Mouse (Mus musculus) left cerebral cortex, adult 6 months (tissue): ENCODE data around the gene Actr2. TPM values are rescaled to one million over a fixed set of nuclear protein-coding genes. Genes with fewer than 3 reads are reported as not detected.

Source experiments
- long read RNA-seq, 2 experiments: library from polyadenylated mRNA; unstranded; transcript quantifications; one replicate each; pipeline ENCODE4 v2.0.0; 2019 to 2020
- polyA plus RNA-seq: library from polyadenylated mRNA; unstranded; fragments of <200 nt; fragmentation: Nextera tagmentation; gene quantifications from 2 replicates; pipeline ENCODE4 v1.2.3, GENCODE M21; 2021

The Actr2 gene
- polyA plus RNA-seq: 79.1 and 139 TPM in 2 replicates
- long read RNA-seq, experiment 1, transcript Actr2-201 (9 exons, 3,631 nt): major isoform, 147 of 225 reads
- long read RNA-seq, experiment 1, transcript Actr2-202 (6 exons, 2,087 nt): minor isoform, 8 of 225 reads
- long read RNA-seq, experiment 1, transcript Actr2-203 (2 exons, 452 nt): minor isoform, 6 of 225 reads
- long read RNA-seq, experiment 1, partial matches to known transcripts: 5 of 225 reads
- long read RNA-seq, experiment 1, other reads (novel, unspliced or antisense): 59 of 225 reads
- long read RNA-seq, experiment 2, transcript Actr2-201 (9 exons, 3,631 nt): major isoform, 9 of 277 reads
- long read RNA-seq, experiment 2, partial matches to known transcripts: 3 of 277 reads
- long read RNA-seq, experiment 2, other reads (novel, unspliced or antisense): 264 of 277 reads

DNA sequence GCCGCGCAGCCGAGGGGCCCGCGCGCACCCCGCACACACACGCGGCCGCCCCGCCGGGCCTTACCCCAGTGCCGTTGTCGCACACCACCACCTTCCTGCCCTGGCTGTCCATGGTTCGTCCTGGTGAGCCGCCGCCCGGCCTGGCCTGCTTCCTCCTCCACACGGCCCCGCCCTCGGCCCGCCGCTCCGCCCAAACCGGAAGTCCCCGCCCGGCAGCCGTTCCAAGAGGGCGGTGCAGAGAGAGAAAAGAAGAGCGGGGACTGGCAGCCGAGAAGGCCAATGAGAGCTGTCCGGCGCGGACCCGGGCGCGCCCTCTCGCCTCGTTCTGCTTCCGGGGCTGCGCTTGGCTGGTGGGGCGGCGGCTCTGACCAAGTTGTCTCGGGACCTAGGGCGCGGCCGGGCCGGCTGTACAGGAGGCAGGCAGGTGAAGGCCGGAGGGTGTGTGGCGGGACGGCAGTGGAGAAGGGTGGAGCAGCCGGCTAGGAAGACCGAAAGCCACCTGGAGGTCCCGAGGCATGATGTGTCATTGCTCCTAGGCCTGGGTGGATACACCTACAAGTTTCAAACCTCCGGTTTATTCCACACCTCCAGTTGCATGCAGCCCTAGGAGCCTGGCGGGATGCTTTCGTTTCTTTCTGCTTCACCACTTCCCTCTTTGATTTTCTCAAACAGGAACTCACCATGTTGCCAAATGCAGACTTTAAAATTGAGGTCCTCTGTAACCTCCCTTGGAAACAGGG lies at the start of gene Actr2:
Actr2 (minus strand) TSS at position 173 of the 740 bp plus-strand sequence.

Other genes with a start within 250 kb of the Actr2 start
- 10.7 and 24.0 TPM in 2 replicates for gene Spred2, start 188.5 kb downstream of the Actr2 start, polyA plus RNA-seq
- gene Rab1a, start 88.5 kb upstream of the Actr2 start, polyA plus RNA-seq: 131 and 195 TPM in 2 replicates
- gene Cep68, start 136.5 kb upstream of the Actr2 start, polyA plus RNA-seq: 13.6 and 18.0 TPM in 2 replicates
- gene Slc1a4, start 219.8 kb upstream of the Actr2 start, polyA plus RNA-seq: 18.4 and 20.0 TPM in 2 replicates